Comparison of ENCODE assay signal across 8 mouse cellular contexts in genomic region chr12:31926661-31927061, GRCm38 (mm10). TPM values are rescaled to one million over a fixed set of nuclear protein-coding genes. Genes with fewer than 3 reads are reported as not detected.
DNase-seq lines count a peak whose midpoint lies in the region; ATAC-seq and TF ChIP-seq lines count a peak whose summit lies in the region.

No protein-coding gene starts in this region.

- H3K27ac ChIP-seq in embryonic facial prominence, embryonic 14.5 days (replicated peaks; ENCODE audit: low read depth, low read length) = no peak overlapping the region
- H3K27ac ChIP-seq in liver, adult 2 months (replicated peaks; ENCODE audit: insufficient read depth, low read depth, low read length) = no peak overlapping the region
- no peak overlapping the region for H3K27ac ChIP-seq in stomach, embryonic 14.5 days (ENCODE audit: low read length)

- H3K4me2 ChIP-seq in embryonic facial prominence, embryonic 14.5 days (ENCODE audit: low read depth, low read length) = no peak overlapping the region
- H3K4me2 ChIP-seq in stomach, embryonic 14.5 days (replicated peaks; ENCODE audit: low read depth, low read length) = no peak overlapping the region

- peak; percentile 69 for TF ChIP-seq CTCF in C2C12 (IDR thresholded peaks at IDR 0.05; ENCODE audit: control insufficient read depth, insufficient read depth, insufficient read length)
- peak; percentile 90 for TF ChIP-seq CTCF in liver, adult 2 months (IDR thresholded peaks at IDR 0.05; ENCODE audit: low read depth, low read length)

- no peak overlapping the region for H3K9ac ChIP-seq in embryonic facial prominence, embryonic 14.5 days (ENCODE audit: low read depth, low read length)
- no peak overlapping the region for H3K9ac ChIP-seq in liver, adult 2 months (ENCODE audit: low read depth, low read length)
- no peak overlapping the region for H3K9ac ChIP-seq in stomach, embryonic 14.5 days (replicated peaks; ENCODE audit: low read depth, low read length)

- H3K4me3 ChIP-seq in C2C12 (ENCODE audit: insufficient read depth, poor library complexity, severe bottlenecking) = no peak overlapping the region
- no peak overlapping the region for H3K4me3 ChIP-seq in embryonic facial prominence, embryonic 14.5 days (ENCODE audit: low read depth, low read length)
- H3K4me3 ChIP-seq in liver, adult 2 months (ENCODE audit: insufficient read depth, low read depth, low read length) = no peak overlapping the region
- no peak overlapping the region for H3K4me3 ChIP-seq in stomach, embryonic 14.5 days (ENCODE audit: low read depth, low read length)

- H3K4me1 ChIP-seq in embryonic facial prominence, embryonic 14.5 days (ENCODE audit: control insufficient read depth, insufficient read depth, low read length) = no peaks in the 10 kb centered on the region
- no peaks in the 10 kb centered on the region for H3K4me1 ChIP-seq in liver, adult 2 months (ENCODE audit: control insufficient read depth, insufficient read depth, low read length)
- 0 out of 2 replicates have a peak, but pooled peaks cover 4% of the 10 kb centered on the region for H3K4me1 ChIP-seq in stomach, embryonic 14.5 days (ENCODE audit: control insufficient read depth, insufficient read depth, low read length)

- DNase-seq in adrenal gland, postnatal 14 days = peak; percentile 84
- peak; percentile 54 for DNase-seq in embryonic facial prominence, embryonic 14.5 days (ENCODE audit: low spot score)
- DNase-seq in heart, adult 8-10 months (ENCODE audit: low spot score) = peak; percentile 69
- peak; percentile 39 to 59 for DNase-seq in kidney, adult 8-10 months
- DNase-seq in liver, adult 2 months (ENCODE audit: extremely low read depth, low read depth, low spot score) = peak; percentile 49

- no peaks in the 10 kb centered on the region for H3K79me2 ChIP-seq in C2C12 (ENCODE audit: control insufficient read depth, insufficient read depth)
- H3K79me2 ChIP-seq in liver, adult 2 months (ENCODE audit: control insufficient read depth, insufficient read depth, low read length) = no peaks in the 10 kb centered on the region

- peak; percentile 76 for ATAC-seq in embryonic facial prominence, embryonic 14.5 days (ENCODE audit: low read depth)
- peak; percentile 71 for ATAC-seq in monocyte, adult 5-6 weeks (replicated peaks; ENCODE audit: insufficient number of reproducible peaks, low FRiP score, low TSS enrichment, poor library complexity, severe bottlenecking)
- 0 out of 2 replicates have a peak, but pooled peaks have one; percentile 33 for ATAC-seq in stomach, embryonic 14.5 days (ENCODE audit: insufficient number of reproducible peaks, insufficient read depth, low FRiP score, low read depth)

- peaks cover 45% of the 10 kb centered on the region for H3K36me3 ChIP-seq in C2C12 (ENCODE audit: control insufficient read depth, insufficient read depth)
- H3K36me3 ChIP-seq in embryonic facial prominence, embryonic 14.5 days (ENCODE audit: control insufficient read depth, insufficient read depth, low read length) = peaks cover 65% of the 10 kb centered on the region
- H3K36me3 ChIP-seq in liver, adult 2 months (ENCODE audit: control insufficient read depth, insufficient read depth, low read length) = peaks cover 65% of the 10 kb centered on the region
- H3K36me3 ChIP-seq in stomach, embryonic 14.5 days (ENCODE audit: control insufficient read depth, insufficient read depth, low read length) = peaks cover 43% of the 10 kb centered on the region

- no peaks in the 10 kb centered on the region for H3K27me3 ChIP-seq in C2C12 (ENCODE audit: control insufficient read depth, insufficient read depth, insufficient read length)
- no peaks in the 10 kb centered on the region for H3K27me3 ChIP-seq in embryonic facial prominence, embryonic 14.5 days (replicated peaks; ENCODE audit: control insufficient read depth, insufficient read depth, low read length)
- H3K27me3 ChIP-seq in liver, adult 2 months (ENCODE audit: control insufficient read depth, insufficient read depth, low read length) = no peaks in the 10 kb centered on the region
- no peaks in the 10 kb centered on the region for H3K27me3 ChIP-seq in stomach, embryonic 14.5 days (ENCODE audit: control insufficient read depth, insufficient read depth, low read length)

- no peak overlapping the region for H3ac ChIP-seq in C2C12 (ENCODE audit: control insufficient read depth, insufficient read length, low read depth)

- H3K9me3 ChIP-seq in embryonic facial prominence, embryonic 14.5 days (ENCODE audit: control insufficient read depth, low read length) = no peaks in the 10 kb centered on the region
- H3K9me3 ChIP-seq in stomach, embryonic 14.5 days (ENCODE audit: control insufficient read depth, low read depth, low read length) = no peaks in the 10 kb centered on the region

- WGBS in embryonic facial prominence, embryonic 14.5 days = 63% methylated on average over 4 of the region's 4 CpGs
- 64% methylated on average over 4 of the region's 4 CpGs for WGBS in liver, adult 2 months
- 63% methylated on average over 4 of the region's 4 CpGs for whole genome bisulfite sequencing in stomach, embryonic 14.5 days

- TF ChIP-seq POLR2A in liver, adult 2 months (IDR thresholded peaks at IDR 0.05; ENCODE audit: extremely low read depth, insufficient read depth, low read length) = no peak

- no peaks in the 10 kb centered on the region for H3K79me3 ChIP-seq in C2C12 (ENCODE audit: low read depth)

TF ChIP-seq in C2C12, 6 proteins besides CTCF, POLR2A, EP300 and RAD21:
- TF ChIP-seq CEBPB (IDR thresholded peaks at IDR 0.05; ENCODE audit: low read depth) = no peak
- TF ChIP-seq MAX (IDR thresholded peaks at IDR 0.05) = no peak
- no peak for TF ChIP-seq USF1 (IDR thresholded peaks at IDR 0.05; ENCODE audit: low read depth)
- TF ChIP-seq MYOG (IDR thresholded peaks at IDR 0.05; ENCODE audit: control insufficient read depth, extremely low read depth, insufficient read length) = no peak
- TF ChIP-seq FOSL1 (IDR thresholded peaks at IDR 0.05; ENCODE audit: insufficient read depth, low read length, poor library complexity, severe bottlenecking) = no peak
TF ChIP-seq in C2C12: peak in this region for 0.

RNA-seq across cellular contexts. Expression of gene Hbp1, which starts 23.7 kb away (rescaled TPM):
- polyA plus RNA-seq in C2C12 (2012; fragmentation: generic; extraction: Trizol) = 9.6 TPM
- total RNA-seq in adrenal gland, postnatal 14 days (2021) = 102 and 113 TPM in 2 replicates
- 116 and 129 TPM in 2 replicates for polyA plus RNA-seq in embryonic facial prominence, embryonic 14.5 days (2014; fragmentation: Nextera tagmentation; extraction: Ambion mirVana)
- 10 to 100 TPM; 59.5 to 74.2 (median 70.5) TPM for total RNA-seq in heart, adult 8-10 months (2022)
- total RNA-seq in liver, adult 2 months (2014; rRNA removed) = 106 and 117 TPM in 2 replicates
- polyA plus RNA-seq in liver, adult 2 months (2012; rRNA removed) = 52.9 and 57.3 TPM in 2 replicates
- 136 to 288 TPM (median 244 TPM) in 3 replicates for total RNA-seq in monocyte, adult 5-6 weeks (2017)
- polyA plus RNA-seq in stomach, embryonic 14.5 days (2014; fragmentation: Nextera tagmentation; extraction: Ambion mirVana) = 143 and 153 TPM in 2 replicates
